Mouse (Mus musculus) intestine, embryonic 14.5 days (tissue): ENCODE results near the gene Msi2. TPM values are rescaled to one million over a fixed set of nuclear protein-coding genes. Genes with fewer than 3 reads are reported as not detected.

Experiments used
- ATAC-seq: fragments of 200-750 bp; cut with Nextera tagmentation; replicated peaks from 2 replicates; pipeline ENCODE4 v1.8.0; 2017; ENCODE audit warnings: low read depth, moderate number of reproducible peaks, moderate TSS enrichment, moderate library complexity; ENCODE audit not compliant: low FRiP score, low TSS enrichment
- DNase-seq: peaks from one replicate; pipeline ENCODE4 v3.0.0-alpha.2; 2018; ENCODE audit warnings: low spot score
- H3K27ac ChIP-seq: fragments of 300-500 bp; sonication (generic); 2 replicates; pipeline ENCODE4 v1.5.1; 2014; ENCODE audit warnings: low read depth, mild to moderate bottlenecking, control low read depth
- H3K27me3 ChIP-seq: fragments of 300-500 bp; sonication (generic); replicated peaks from 2 replicates; pipeline ENCODE4 v1.6.1; 2014; ENCODE audit warnings: low read length, control low read depth; ENCODE audit not compliant: control insufficient read depth, insufficient read depth
- H3K36me3 ChIP-seq: fragments of 300-500 bp; sonication (generic); 2 replicates; pipeline ENCODE4 v1.6.1; 2014; ENCODE audit warnings: low read length, control low read depth; ENCODE audit not compliant: control insufficient read depth, insufficient read depth
- H3K4me1 ChIP-seq: fragments of 300-500 bp; sonication (generic); replicated peaks from 2 replicates; pipeline ENCODE4 v1.6.1; 2014; ENCODE audit warnings: low read length, control low read depth, mixed read lengths; ENCODE audit not compliant: control insufficient read depth, insufficient read depth
- H3K4me2 ChIP-seq: fragments of 300-500 bp; sonication (generic); 2 replicates; pipeline ENCODE4 v1.6.1; 2014; ENCODE audit warnings: low read length
- H3K4me3 ChIP-seq: fragments of 300-500 bp; sonication (generic); 2 replicates; pipeline ENCODE4 v1.5.1; 2014; ENCODE audit warnings: low read depth, low read length, control low read depth, mixed read lengths
- H3K9ac ChIP-seq: fragments of 300-500 bp; sonication (generic); 2 replicates; pipeline ENCODE4 v1.6.1; 2014; ENCODE audit warnings: mild to moderate bottlenecking, low read length
- H3K9me3 ChIP-seq: fragments of 300-500 bp; sonication (generic); 2 replicates; pipeline ENCODE4 v1.6.1; 2016; ENCODE audit warnings: low read length, control low read depth; ENCODE audit not compliant: control insufficient read depth
- WGBS: fragments of 180-500 bp; shearing (Covaris S2); extraction: QIAGEN DNeasy Blood & Tissue Kit; methylation state at CpG from one replicate; pipeline ENCODE4 v1.1.7; 2014; 5-methylcytosine and 5-hydroxymethylcytosine counted together
- polyA plus RNA-seq: library from polyadenylated mRNA; unstranded; fragments of >200 nt; fragmentation: Nextera tagmentation; extraction: Ambion mirVana; gene quantifications from 2 replicates; pipeline ENCODE4 v1.2.1, GENCODE M21; 2014

The Msi2 gene
- polyA plus RNA-seq, 1 experiment from 2014 or later = 13.6 TPM

- Histone ChIP-seq H3K27me3 (no peaks in the 10 kb centered on the region), H3K9me3 (no peaks in the 10 kb centered on the region), H3K9ac (no peak overlapping the region), H3K4me1 (peaks cover 9% of the 10 kb centered on the region; the same call in 1 of the 2 replicates), H3K4me3 (no peak overlapping the region), H3K4me2 (no peak overlapping the region), H3K36me3 (no peaks in the 10 kb centered on the region), H3K27ac (no peak overlapping the region)
- 29% methylated on average over 11 of the region's 11 CpGs for WGBS
- no peak for DNase-seq
- no peak for ATAC-seq
Observed at GRCm38 (mm10) chr11:88534331-88534929, 183.9 kb downstream of the Msi2 start.

GRCm38 (mm10) chr11:88532016-88532415, 186.3 kb downstream of the Msi2 start:
- Histone ChIP-seq H3K9me3 (no peaks in the 10 kb centered on the region), H3K27ac (no peak overlapping the region), H3K36me3 (no peaks in the 10 kb centered on the region), H3K4me3 (no peak overlapping the region), H3K4me2 (no peak overlapping the region), H3K4me1 (peaks cover 29% of the 10 kb centered on the region), H3K9ac (no peak overlapping the region), H3K27me3 (no peaks in the 10 kb centered on the region)
- no peak for DNase-seq
- 67% methylated on average over 2 of the region's 2 CpGs for WGBS
- no peak for ATAC-seq

- H3K4me1 ChIP-seq = peaks cover 35% of the 10 kb centered on the region
- DNase-seq (no peak), ATAC-seq (no peak)
- H3K9me3 ChIP-seq = no peaks in the 10 kb centered on the region
- H3K9ac ChIP-seq = no peak overlapping the region
- H3K4me2 ChIP-seq = no peak overlapping the region
- no peak overlapping the region for H3K4me3 ChIP-seq
- no peak overlapping the region; the same call in 1 of the 2 replicates for H3K27ac ChIP-seq
- no peaks in the 10 kb centered on the region for H3K36me3 ChIP-seq
- no peaks in the 10 kb centered on the region for H3K27me3 ChIP-seq
- WGBS = 79% methylated on average over 4 of the region's 4 CpGs
Observed at GRCm38 (mm10) chr11:88530032-88530431, 188.3 kb downstream of the Msi2 start.

GRCm38 (mm10) chr11:88528522-88529101, 189.7 kb downstream of the Msi2 start:
- H3K4me2 ChIP-seq = peak overlapping the region; percentile 32

GRCm38 (mm10) chr11:88526711-88527110, 191.6 kb downstream of the Msi2 start:
- WGBS = 37% methylated on average over 7 of the region's 7 CpGs
- no peak for DNase-seq

More at GRCm38 (mm10) chr11:88528522-88529101, 189.7 kb downstream of the Msi2 start:
- 25% methylated on average over 8 of the region's 8 CpGs for WGBS
- ATAC-seq (peak; percentile 48; the same call in 1 of the 2 replicates), DNase-seq (peak; percentile 78)
- H3K9ac ChIP-seq = no peak overlapping the region
- no peaks in the 10 kb centered on the region for H3K27me3 ChIP-seq
- H3K4me1 ChIP-seq = peaks cover 44% of the 10 kb centered on the region
- no peaks in the 10 kb centered on the region for H3K36me3 ChIP-seq
- no peaks in the 10 kb centered on the region for H3K9me3 ChIP-seq
- H3K4me3 ChIP-seq = no peak overlapping the region
- H3K27ac ChIP-seq = peak overlapping the region; percentile 87

GRCm38 (mm10) chr11:88524790-88525575, 193.3 kb downstream of the Msi2 start:
- Histone ChIP-seq H3K9ac (no peak overlapping the region), H3K27me3 (no peaks in the 10 kb centered on the region), H3K36me3 (no peaks in the 10 kb centered on the region), H3K4me1 (peaks cover 60% of the 10 kb centered on the region), H3K4me2 (0 out of 2 replicates have a peak overlapping the region, but pooled peaks have one; percentile 5), H3K4me3 (no peak overlapping the region), H3K9me3 (no peaks in the 10 kb centered on the region), H3K27ac (peak overlapping the region; percentile 68)
- DNase-seq (no peak), ATAC-seq (no peak)
- 32% methylated on average over 10 of the region's 10 CpGs for WGBS

More at GRCm38 (mm10) chr11:88526711-88527110, 191.6 kb downstream of the Msi2 start:
- H3K9me3 ChIP-seq = no peaks in the 10 kb centered on the region
- ATAC-seq = no peak
- no peak overlapping the region for H3K9ac ChIP-seq
- H3K4me3 ChIP-seq = no peak overlapping the region
- no peaks in the 10 kb centered on the region for H3K27me3 ChIP-seq
- H3K36me3 ChIP-seq = no peaks in the 10 kb centered on the region
- H3K4me1 ChIP-seq = peaks cover 49% of the 10 kb centered on the region
- no peak overlapping the region for H3K27ac ChIP-seq
- H3K4me2 ChIP-seq = no peak overlapping the region

GRCm38 (mm10) chr11:88524437-88524789, 193.9 kb downstream of the Msi2 start:
- Histone ChIP-seq H3K4me3 (no peak overlapping the region), H3K36me3 (no peaks in the 10 kb centered on the region), H3K9me3 (no peaks in the 10 kb centered on the region), H3K27me3 (no peaks in the 10 kb centered on the region), H3K4me2 (no peak overlapping the region), H3K4me1 (peaks cover 60% of the 10 kb centered on the region), H3K27ac (peak overlapping the region; percentile 68), H3K9ac (no peak overlapping the region)
- DNase-seq (no peak), ATAC-seq (no peak)

- DNase-seq (no peak), ATAC-seq (no peak)
- H3K9me3 ChIP-seq = no peaks in the 10 kb centered on the region
- no peak overlapping the region for H3K4me3 ChIP-seq
- 51% methylated on average over 4 of the region's 4 CpGs for WGBS
- H3K27me3 ChIP-seq = no peaks in the 10 kb centered on the region
- peaks cover 56% of the 10 kb centered on the region for H3K4me1 ChIP-seq
- no peak overlapping the region for H3K27ac ChIP-seq
- H3K36me3 ChIP-seq = no peaks in the 10 kb centered on the region
- no peak overlapping the region for H3K4me2 ChIP-seq
- H3K9ac ChIP-seq = no peak overlapping the region
Observed at GRCm38 (mm10) chr11:88523921-88524320, 194.4 kb downstream of the Msi2 start.
